Mouse (Mus musculus) forebrain, embryonic 14.5 days (tissue): ENCODE results near the gene Orc5. TPM values are rescaled to one million over a fixed set of nuclear protein-coding genes. Genes with fewer than 3 reads are reported as not detected.
"Not testable (repeated sequence)": the region's sequence is repeated elsewhere in the genome, so short reads cannot be mapped to it uniquely, and the experiment has no call there.

Experiments used
- ATAC-seq: fragments of 200-750 bp; cut with Nextera tagmentation; 2 replicates; pipeline ENCODE4 v1.8.0; 2017; ENCODE audit warnings: mild to moderate bottlenecking, moderate library complexity
- DNase-seq: peaks from one replicate; pipeline ENCODE4 v3.0.0-alpha.2; 2015; ENCODE audit warnings: low spot score
- H3K27ac ChIP-seq: fragments of 300-500 bp; sonication (generic); 2 replicates; pipeline ENCODE4 v1.5.1; 2014; ENCODE audit warnings: low read depth, mild to moderate bottlenecking, control low read depth, low read length, moderate library complexity
- H3K27me3 ChIP-seq: fragments of 300-500 bp; sonication (generic); replicated peaks from 2 replicates; pipeline ENCODE4 v1.6.1; 2014; ENCODE audit warnings: low read length, control low read depth, mixed read lengths; ENCODE audit not compliant: control insufficient read depth, insufficient read depth
- H3K36me3 ChIP-seq: fragments of 300-500 bp; sonication (generic); 2 replicates; pipeline ENCODE4 v1.6.1; 2014; ENCODE audit warnings: low read length, control low read depth; ENCODE audit not compliant: control insufficient read depth, insufficient read depth
- H3K4me1 ChIP-seq: fragments of 300-500 bp; sonication (generic); 2 replicates; pipeline ENCODE4 v1.6.1; 2014; ENCODE audit warnings: antibody characterized with exemption, low read length, control low read depth; ENCODE audit not compliant: control insufficient read depth, insufficient read depth
- H3K4me2 ChIP-seq: fragments of 300-500 bp; sonication (generic); 2 replicates; pipeline ENCODE4 v1.6.1; 2014; ENCODE audit warnings: mild to moderate bottlenecking, control low read depth, low read length
- H3K4me3 ChIP-seq: fragments of 300-500 bp; sonication (generic); 2 replicates; pipeline ENCODE4 v1.5.1; 2014; ENCODE audit warnings: low read depth, low read length, control low read depth
- H3K9ac ChIP-seq: fragments of 300-500 bp; sonication (generic); 2 replicates; pipeline ENCODE4 v1.6.1; 2014; ENCODE audit warnings: mild to moderate bottlenecking, low read length, control low read depth, moderate library complexity
- H3K9me3 ChIP-seq: fragments of 300-500 bp; sonication (generic); replicated peaks from 2 replicates; pipeline ENCODE4 v1.6.1; 2016; ENCODE audit warnings: low read length, control low read depth, mixed read lengths; ENCODE audit not compliant: control insufficient read depth
- WGBS: fragments of 180-500 bp; shearing (Covaris S2); extraction: QIAGEN DNeasy Blood & Tissue Kit; methylation state at CpG from one replicate; pipeline ENCODE4 v1.1.7; 2014; 5-methylcytosine and 5-hydroxymethylcytosine counted together
- polyA plus RNA-seq: library from polyadenylated mRNA; unstranded; fragments of >200 nt; fragmentation: Nextera tagmentation; extraction: Ambion mirVana; gene quantifications from 2 replicates; pipeline ENCODE4 v1.2.1, GENCODE M21; 2014

Orc5 gene
- polyA plus RNA-seq, 1 experiment from 2014 or later, result 48.1 TPM

DNA sequence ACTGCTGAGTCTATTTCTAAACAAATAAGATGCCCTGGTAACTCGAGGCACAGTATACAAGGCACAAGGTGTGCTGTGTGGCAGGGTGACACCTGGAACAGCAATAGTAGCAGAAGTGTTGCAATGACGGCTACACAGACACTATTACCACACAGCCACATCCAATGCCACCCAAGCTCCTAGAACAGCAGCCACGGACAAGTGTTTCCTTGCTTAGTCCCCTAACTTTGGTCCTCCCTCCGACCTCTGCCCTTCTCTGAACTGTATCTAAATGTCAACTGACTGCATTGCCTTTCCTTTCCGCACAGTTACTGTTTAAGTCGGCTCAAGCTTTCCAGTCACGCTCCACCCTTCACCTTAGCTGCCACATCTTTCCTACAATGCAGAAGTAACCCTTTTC, 36.0 kb downstream of the Orc5 start:
- no CpG with 5 or more reads among the region's 7 CpGs for WGBS
- not testable (repeated sequence) for H3K4me2 ChIP-seq, DNase-seq, H3K27ac ChIP-seq, H3K9me3 ChIP-seq, ATAC-seq, H3K27me3 ChIP-seq, H3K4me3 ChIP-seq, H3K36me3 ChIP-seq, H3K9ac ChIP-seq, H3K4me1 ChIP-seq

DNA sequence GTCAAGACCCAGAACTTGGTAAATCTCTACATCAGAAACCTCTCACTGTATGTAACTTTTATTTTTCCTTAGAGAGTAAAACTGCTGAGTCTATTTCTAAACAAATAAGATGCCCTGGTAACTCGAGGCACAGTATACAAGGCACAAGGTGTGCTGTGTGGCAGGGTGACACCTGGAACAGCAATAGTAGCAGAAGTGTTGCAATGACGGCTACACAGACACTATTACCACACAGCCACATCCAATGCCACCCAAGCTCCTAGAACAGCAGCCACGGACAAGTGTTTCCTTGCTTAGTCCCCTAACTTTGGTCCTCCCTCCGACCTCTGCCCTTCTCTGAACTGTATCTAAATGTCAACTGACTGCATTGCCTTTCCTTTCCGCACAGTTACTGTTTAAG, 37.6 kb downstream of the Orc5 start:
- not testable (repeated sequence) for ATAC-seq, H3K27ac ChIP-seq, H3K4me2 ChIP-seq, H3K4me3 ChIP-seq, H3K27me3 ChIP-seq, H3K9ac ChIP-seq, H3K9me3 ChIP-seq, DNase-seq, H3K4me1 ChIP-seq, H3K36me3 ChIP-seq
- WGBS, result no CpG with 5 or more reads among the region's 5 CpGs

DNA sequence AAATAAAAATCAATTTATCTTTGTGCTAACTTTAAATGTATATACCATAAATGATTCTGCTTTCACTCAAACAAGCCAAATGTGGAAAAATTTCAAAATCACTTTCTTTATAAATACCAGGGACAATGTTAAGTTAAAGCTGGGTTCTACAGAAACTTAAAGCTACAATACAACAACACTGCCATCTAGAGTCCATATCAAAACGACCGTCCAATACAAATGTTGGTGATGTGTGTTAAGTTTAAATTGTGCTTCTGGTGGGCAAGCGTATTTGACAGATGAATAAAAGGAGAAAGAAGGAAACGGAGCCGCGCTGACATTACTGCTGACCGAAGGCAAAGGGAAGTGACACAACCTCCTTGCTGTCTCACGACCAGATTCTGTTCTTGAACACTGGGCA, 38.4 kb downstream of the Orc5 start:
- WGBS, result 79% methylated on average over 8 of the region's 8 CpGs
- 0 out of 2 replicates have a peak, but pooled peaks have one; percentile 54 for ATAC-seq
- H3K4me2 ChIP-seq, result no peak overlapping the region
- H3K4me3 ChIP-seq, result no peak overlapping the region
- H3K27ac ChIP-seq, result no peak overlapping the region
- peak; percentile 80 for DNase-seq
- H3K4me1 ChIP-seq, result no peaks in the 10 kb centered on the region
- no peaks in the 10 kb centered on the region for H3K27me3 ChIP-seq
- no peak overlapping the region for H3K9ac ChIP-seq
- H3K9me3 ChIP-seq, result no peaks in the 10 kb centered on the region
- peaks cover 3% of the 10 kb centered on the region; the same call in 1 of the 2 replicates for H3K36me3 ChIP-seq

- no peaks in the 10 kb centered on the region for H3K9me3 ChIP-seq
- H3K4me1 ChIP-seq, result no peaks in the 10 kb centered on the region
- 79% methylated on average over 5 of the region's 5 CpGs for WGBS
- H3K36me3 ChIP-seq, result peaks cover 3% of the 10 kb centered on the region; the same call in 1 of the 2 replicates
- H3K9ac ChIP-seq, result no peak overlapping the region
- ATAC-seq (no peak), DNase-seq (no peak)
- H3K4me2 ChIP-seq, result no peak overlapping the region
- H3K27ac ChIP-seq, result no peak overlapping the region
- H3K27me3 ChIP-seq, result no peaks in the 10 kb centered on the region
- no peak overlapping the region for H3K4me3 ChIP-seq
These were observed 41.7 kb downstream of the Orc5 start for GRCm38 (mm10) chr5:22508560-22508959.

- DNase-seq (no peak), ATAC-seq (no peak)
- WGBS, result 92% methylated on average over 5 of the region's 5 CpGs
- Histone ChIP-seq H3K4me1 (no peaks in the 10 kb centered on the region), H3K9me3 (no peaks in the 10 kb centered on the region), H3K4me3 (no peak overlapping the region), H3K36me3 (peaks cover 10% of the 10 kb centered on the region; the same call in 1 of the 2 replicates), H3K27me3 (no peaks in the 10 kb centered on the region), H3K4me2 (no peak overlapping the region), H3K9ac (no peak overlapping the region), H3K27ac (no peak overlapping the region)
These were observed 50.8 kb downstream of the Orc5 start for GRCm38 (mm10) chr5:22499437-22499836.

DNA sequence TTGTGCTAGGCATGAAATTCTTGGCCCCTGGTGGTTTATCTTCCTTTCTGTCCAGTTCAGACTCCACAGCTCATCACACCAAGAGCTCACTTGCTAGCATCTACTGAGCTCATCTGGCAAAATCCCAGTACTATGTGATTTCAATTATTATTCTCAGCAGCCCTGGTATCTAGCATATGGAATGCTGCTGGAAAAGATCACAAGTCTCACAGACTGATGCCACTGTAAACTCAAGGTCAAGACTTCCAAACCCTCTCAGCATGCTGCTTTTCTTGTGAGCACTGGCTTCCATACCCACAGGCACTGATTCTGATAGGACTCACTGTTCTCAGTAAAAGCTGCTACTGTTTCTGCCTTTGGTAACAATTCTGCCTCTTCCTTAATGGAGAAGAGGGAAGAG, 59.1 kb downstream of the Orc5 start:
- Histone ChIP-seq H3K27ac (no peak overlapping the region), H3K4me1 (no peaks in the 10 kb centered on the region; the same call in 1 of the 2 replicates), H3K9ac (no peak overlapping the region), H3K27me3 (no peaks in the 10 kb centered on the region), H3K36me3 (no peaks in the 10 kb centered on the region), H3K4me3 (no peak overlapping the region), H3K4me2 (no peak overlapping the region), H3K9me3 (no peaks in the 10 kb centered on the region)
- DNase-seq, result no peak
- ATAC-seq, result no peak

DNA sequence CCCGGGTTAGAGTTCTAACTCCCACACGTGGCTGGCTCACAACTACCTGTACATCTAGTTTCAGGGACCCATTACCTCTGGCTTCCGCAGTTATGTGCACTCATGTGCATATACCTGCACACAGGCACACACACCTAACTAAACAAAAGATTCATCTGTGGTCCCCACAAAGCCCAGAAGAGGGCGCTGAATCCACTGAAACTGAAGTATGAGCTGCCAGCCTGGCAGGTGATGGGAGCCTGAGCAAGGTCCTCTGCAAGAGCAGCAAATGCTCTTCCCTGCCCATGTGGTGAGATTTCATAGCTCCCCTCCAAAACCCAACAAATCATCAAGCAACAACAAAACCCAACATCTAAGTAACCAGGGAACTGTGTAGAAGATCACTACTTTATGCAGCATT, 61.1 kb downstream of the Orc5 start:
- WGBS, result 72% methylated on average over 4 of the region's 4 CpGs
- ATAC-seq (no peak), DNase-seq (no peak)
- Histone ChIP-seq H3K4me3 (no peak overlapping the region), H3K4me1 (no peaks in the 10 kb centered on the region; the same call in 1 of the 2 replicates), H3K36me3 (0 out of 2 replicates have a peak, but pooled peaks cover 2% of the 10 kb centered on the region), H3K9ac (no peak overlapping the region), H3K27me3 (no peaks in the 10 kb centered on the region), H3K9me3 (no peaks in the 10 kb centered on the region), H3K4me2 (no peak overlapping the region), H3K27ac (no peak overlapping the region)

GRCm38 (mm10) chr5:22486601-22487206, 63.5 kb downstream of the Orc5 start:
- Histone ChIP-seq H3K4me3 (no peak overlapping the region), H3K9ac (no peak overlapping the region), H3K4me2 (no peak overlapping the region), H3K27ac (no peak overlapping the region), H3K9me3 (no peaks in the 10 kb centered on the region), H3K27me3 (no peaks in the 10 kb centered on the region), H3K36me3 (0 out of 2 replicates have a peak, but pooled peaks cover 2% of the 10 kb centered on the region), H3K4me1 (peaks cover 2% of the 10 kb centered on the region; the same call in 1 of the 2 replicates)
- peak; percentile 75 for ATAC-seq
- DNase-seq, result peak; percentile 70
- 44% methylated on average over 6 of the region's 6 CpGs for WGBS

GRCm38 (mm10) chr5:22485764-22486163, 64.5 kb downstream of the Orc5 start:
- ATAC-seq (no peak), DNase-seq (no peak)
- Histone ChIP-seq H3K9me3 (no peaks in the 10 kb centered on the region), H3K4me3 (no peak overlapping the region), H3K4me1 (peaks cover 2% of the 10 kb centered on the region; the same call in 1 of the 2 replicates), H3K4me2 (no peak overlapping the region), H3K27me3 (no peaks in the 10 kb centered on the region), H3K27ac (no peak overlapping the region), H3K9ac (no peak overlapping the region), H3K36me3 (0 out of 2 replicates have a peak, but pooled peaks cover 2% of the 10 kb centered on the region)
- 74% methylated on average over 1 of the region's 1 CpGs for WGBS
